12 mouse cellular contexts compared by ENCODE assay signal in genomic region chr7:97340907-97341849, GRCm38 (mm10). TPM values are rescaled to one million over a fixed set of nuclear protein-coding genes. Genes with fewer than 3 reads are reported as not detected.
DNase-seq lines count a peak whose midpoint lies in the region; ATAC-seq and TF ChIP-seq lines count a peak whose summit lies in the region.
"Had no signal": no experiment of that assay in that cellular context is flagged by ENCODE, and none has a peak within 500 bp of the region (broad histone marks: within the 10 kb centered on the region; RNA-seq: fewer than 3 reads in every experiment).

No protein-coding gene starts in this region.

- no peaks in the 10 kb centered on the region for H3K9me3 ChIP-seq in heart, embryonic 10.5 days
- no peaks in the 10 kb centered on the region for H3K9me3 ChIP-seq in ES-E14 (ENCODE audit: control insufficient read depth, insufficient read depth, low read depth, low read length)
- H3K9me3 ChIP-seq in intestine, embryonic 15.5 days, result no peaks in the 10 kb centered on the region

- 43% methylated on average over 18 of the region's 18 CpGs for WGBS in heart, embryonic 10.5 days
- WGBS in intestine, embryonic 15.5 days, result 58% methylated on average over 18 of the region's 18 CpGs

- H3K4me2 ChIP-seq in intestine, embryonic 15.5 days (replicated peaks), result peak overlapping the region; percentile 3; the same call in 1 of the 2 replicates
- H3K4me2 ChIP-seq: lung, embryonic 14.5 days had no signal

- no peaks in the 10 kb centered on the region for H3K36me3 ChIP-seq in heart, embryonic 10.5 days
- no peaks in the 10 kb centered on the region for H3K36me3 ChIP-seq in ES-E14 (ENCODE audit: control insufficient read depth, insufficient read depth, low read length, poor library complexity, severe bottlenecking)
- no peaks in the 10 kb centered on the region for H3K36me3 ChIP-seq in intestine, embryonic 15.5 days

- peaks cover 57% of the 10 kb centered on the region for H3K4me1 ChIP-seq in heart, embryonic 10.5 days
- H3K4me1 ChIP-seq in ES-E14 (ENCODE audit: control insufficient read depth in 2 of 2, insufficient read depth in 2 of 2, low read length in 2 of 2, poor library complexity in 1 of 2), result peaks cover 25 to 30% of the 10 kb centered on the region in 2 experiments
- H3K4me1 ChIP-seq in intestine, embryonic 15.5 days (replicated peaks), result peaks cover 19% of the 10 kb centered on the region

- in situ Hi-C loops in ES-E14 (cut with MboI; ENCODE audit: low sequenced_read_pairs in 2 of 2, unreplicated experiment in 2 of 2), result no loop called here

- H3K4me3 ChIP-seq in heart, embryonic 10.5 days, result no peak overlapping the region
- H3K4me3 ChIP-seq in ES-E14 (ENCODE audit: insufficient read depth in 1 of 2, low read depth in 1 of 2, low read length in 2 of 2, poor library complexity in 1 of 2, severe bottlenecking in 1 of 2), result no peak overlapping the region
- no peak overlapping the region for H3K4me3 ChIP-seq in intestine, embryonic 15.5 days (replicated peaks)
- H3K4me3 ChIP-seq: left cerebral cortex, adult 2 months had no signal

- no peaks in the 10 kb centered on the region for H3K27me3 ChIP-seq in heart, embryonic 10.5 days (ENCODE audit: insufficient read depth, poor library complexity, severe bottlenecking)
- no peaks in the 10 kb centered on the region for H3K27me3 ChIP-seq in intestine, embryonic 15.5 days (replicated peaks)

- no peak for DNase-seq in heart, embryonic 10.5 days (ENCODE audit: low spot score)
- no peak for DNase-seq in heart, postnatal 4 days
- peak; percentile 71 for DNase-seq in ES-E14 (ENCODE audit: low read depth, low spot score)
- peak; percentile 50 for DNase-seq in skeletal muscle tissue, adult 2 months (ENCODE audit: low read depth, low spot score)
- DNase-seq in layer of hippocampus, postnatal 10 days (ENCODE audit: low spot score in 2 of 2), result no peak
- no peak for DNase-seq in T-cell, adult 2 months (ENCODE audit: low spot score)
- no peak for DNase-seq in cerebellum, adult 9-10 months
- DNase-seq: lung, embryonic 14.5 days; thymus, adult 2 months had no signal

- peak; percentile 72 for ATAC-seq in intestine, embryonic 15.5 days
- ATAC-seq: activated CD4-positive, CD25-positive, alpha-beta regulatory T cell, adult 4 months had no signal

- peak overlapping the region; percentile 17; the same call in 1 of the 2 replicates for H3K27ac ChIP-seq in heart, embryonic 10.5 days
- peak overlapping the region; percentile 84 for H3K27ac ChIP-seq in ES-E14 (ENCODE audit: insufficient read depth, low read depth, low read length, poor library complexity, severe bottlenecking)
- no peak overlapping the region; the same call in 1 of the 2 replicates for H3K27ac ChIP-seq in intestine, embryonic 15.5 days
- H3K27ac ChIP-seq: left cerebral cortex, adult 2 months had no signal

- H3K9ac ChIP-seq in ES-E14 (ENCODE audit: insufficient read depth, low read depth, low read length, poor library complexity, severe bottlenecking), result no peak overlapping the region
- no peak overlapping the region for H3K9ac ChIP-seq in intestine, embryonic 15.5 days
- H3K9ac ChIP-seq: lung, embryonic 14.5 days had no signal

TF ChIP-seq in ES-E14, 5 proteins besides CTCF, POLR2A, EP300 and RAD21:
- TF ChIP-seq ZNF384 (IDR thresholded peaks at IDR 0.05; ENCODE audit: low read depth, low read length) (no peak), CHD2 (IDR thresholded peaks at IDR 0.05; ENCODE audit: low read depth, low read length) (no peak), HCFC1 (IDR thresholded peaks at IDR 0.05; ENCODE audit: borderline replicate concordance, insufficient read depth, low read length) (no peak), MAFK (IDR thresholded peaks at IDR 0.05; ENCODE audit: insufficient read depth, low read depth, low read length) (no peak), ZC3H11A (IDR thresholded peaks at IDR 0.05; ENCODE audit: borderline replicate concordance, low read depth, low read length) (no peak)

RNA-seq across cellular contexts. Expression of gene Kctd21, which starts 9.1 kb away (rescaled TPM):
- polyA plus RNA-seq in heart, embryonic 10.5 days (2016; fragmentation: Nextera tagmentation; extraction: Ambion mirVana), result 4.1 and 4.6 TPM in 2 replicates
- 1 to 10 TPM in 1 of 2 experiments, under 1 TPM in 1; 0.92 to 1.1 TPM for total RNA-seq in heart, postnatal 4 days (2021)
- 1.2 and 1.4 TPM in 2 replicates for total RNA-seq in ES-E14 (2012; rRNA removed)
- 3.3 and 3.6 TPM in 2 replicates for polyA plus RNA-seq in intestine, embryonic 15.5 days (2015; fragmentation: Nextera tagmentation; extraction: Ambion mirVana)
- total RNA-seq in layer of hippocampus, postnatal 10 days (2021), result 1 to 10 TPM; 6.9 to 8.9 TPM

RNA-seq across cellular contexts. Expression of gene Usp35, which starts 9.4 kb away (rescaled TPM):
- polyA plus RNA-seq in heart, embryonic 10.5 days (2016; fragmentation: Nextera tagmentation; extraction: Ambion mirVana), result 1.1 and 2.3 TPM in 2 replicates
- 1 to 10 TPM in 1 of 2 experiments, under 1 TPM in 1; 0.60 to 1.5 TPM for total RNA-seq in heart, postnatal 4 days (2021)
- 5.8 and 10.3 TPM in 2 replicates for total RNA-seq in ES-E14 (2012; rRNA removed)
- polyA plus RNA-seq in intestine, embryonic 15.5 days (2015; fragmentation: Nextera tagmentation; extraction: Ambion mirVana), result 1.1 and 1.2 TPM in 2 replicates
- 10 to 100 TPM; 10.8 to 14.0 TPM for total RNA-seq in layer of hippocampus, postnatal 10 days (2021)

RNA-seq across cellular contexts. Expression of gene Alg8, which starts 30.2 kb away (rescaled TPM):
- polyA plus RNA-seq in heart, embryonic 10.5 days (2016; fragmentation: Nextera tagmentation; extraction: Ambion mirVana), result 47.3 and 53.4 TPM in 2 replicates
- total RNA-seq in heart, postnatal 4 days (2021), result 10 to 100 TPM; 12.5 to 13.4 TPM
- 9.0 and 9.7 TPM in 2 replicates for total RNA-seq in ES-E14 (2012; rRNA removed)
- polyA plus RNA-seq in intestine, embryonic 15.5 days (2015; fragmentation: Nextera tagmentation; extraction: Ambion mirVana), result 53.7 and 55.4 TPM in 2 replicates
- 10 to 100 TPM; 10.6 to 11.3 TPM for total RNA-seq in layer of hippocampus, postnatal 10 days (2021)

RNA-seq across cellular contexts. Expression of gene Ndufc2, which starts 58.6 kb away (rescaled TPM):
- 380 and 484 TPM in 2 replicates for polyA plus RNA-seq in heart, embryonic 10.5 days (2016; fragmentation: Nextera tagmentation; extraction: Ambion mirVana)
- 100 to 1,000 TPM; 507 TPM for total RNA-seq in heart, postnatal 4 days (2021)
- total RNA-seq in ES-E14 (2012; rRNA removed), result 233 and 286 TPM in 2 replicates
- polyA plus RNA-seq in intestine, embryonic 15.5 days (2015; fragmentation: Nextera tagmentation; extraction: Ambion mirVana), result 372 and 444 TPM in 2 replicates
- total RNA-seq in layer of hippocampus, postnatal 10 days (2021), result 100 to 1,000 TPM; 270 to 275 TPM

Comparison
In these comparisons a context has a peak if more than half of its experiments do, and no peak if none do; other contexts are left out.
1. DNase-seq: peak in ES-E14 (single experiment) and skeletal muscle tissue, adult 2 months (single experiment); none in heart, embryonic 10.5 days (single experiment), heart, postnatal 4 days (single experiment), layer of hippocampus, postnatal 10 days (0 of 2), T-cell, adult 2 months (single experiment) and cerebellum, adult 9-10 months (single experiment).